Mouse (Mus musculus) heart, embryonic 11.5 days (tissue): Measurements from ENCODE around the gene Nrxn2. TPM values are rescaled to one million over a fixed set of nuclear protein-coding genes. Genes with fewer than 3 reads are reported as not detected.
A peak's percentile ranks its signal among the peaks of the same experiment; 100 is the strongest.

Experiments
- ATAC-seq: fragments of 200-750 bp; cut with Nextera tagmentation; replicated peaks from 2 replicates; pipeline ENCODE4 v1.8.0; 2017; ENCODE audit warnings: moderate library complexity; ENCODE audit not compliant: insufficient number of reproducible peaks, low FRiP score, low TSS enrichment
- H3K27ac ChIP-seq: fragments of 300-500 bp; sonication (generic); 2 replicates; pipeline ENCODE4 v1.5.1; 2014; ENCODE audit warnings: mild to moderate bottlenecking, low read depth, low read length
- H3K27me3 ChIP-seq: fragments of 300-500 bp; sonication (generic); 2 replicates; pipeline ENCODE4 v1.6.1; 2014; ENCODE audit warnings: mild to moderate bottlenecking, low read length, mixed read lengths; ENCODE audit not compliant: control insufficient read depth, insufficient read depth
- H3K36me3 ChIP-seq: fragments of 300-500 bp; sonication (generic); 2 replicates; pipeline ENCODE4 v1.6.1; 2014; ENCODE audit warnings: mild to moderate bottlenecking, low read length, moderate library complexity, mixed read lengths; ENCODE audit not compliant: control insufficient read depth, insufficient read depth
- H3K4me1 ChIP-seq: fragments of 300-500 bp; sonication (generic); 2 replicates; pipeline ENCODE4 v1.6.1; 2014; ENCODE audit warnings: low read length; ENCODE audit not compliant: control insufficient read depth, insufficient read depth
- H3K4me2 ChIP-seq: fragments of 300-500 bp; sonication (generic); 2 replicates; pipeline ENCODE4 v1.6.1; 2014; ENCODE audit warnings: mild to moderate bottlenecking, moderate library complexity
- H3K4me3 ChIP-seq: fragments of 300-500 bp; sonication (generic); 2 replicates; pipeline ENCODE4 v1.5.1; 2014; ENCODE audit warnings: low read depth, low read length
- H3K9ac ChIP-seq: fragments of 300-500 bp; sonication (generic); 2 replicates; pipeline ENCODE4 v1.6.1; 2014; ENCODE audit warnings: mild to moderate bottlenecking, low read depth, low read length, moderate library complexity
- H3K9me3 ChIP-seq: fragments of 300-500 bp; sonication (generic); replicated peaks from 2 replicates; pipeline ENCODE4 v1.6.1; 2016; ENCODE audit warnings: low read length; ENCODE audit not compliant: control insufficient read depth
- WGBS: fragments of 180-500 bp; shearing (Covaris S2); extraction: QIAGEN DNeasy Blood & Tissue Kit; methylation state at CpG from one replicate; pipeline ENCODE4 v1.1.7; 2014; ENCODE audit not compliant: insufficient replicate concordance; 5-methylcytosine and 5-hydroxymethylcytosine counted together
- polyA plus RNA-seq: library from polyadenylated mRNA; unstranded; fragments of >200 nt; fragmentation: Nextera tagmentation; extraction: Ambion mirVana; gene quantifications from 2 replicates; pipeline ENCODE4 v1.2.1, GENCODE M21; 2014

Gene Nrxn2
- polyA plus RNA-seq, 1 experiment from 2014 or later = 1.6 TPM

DNA sequence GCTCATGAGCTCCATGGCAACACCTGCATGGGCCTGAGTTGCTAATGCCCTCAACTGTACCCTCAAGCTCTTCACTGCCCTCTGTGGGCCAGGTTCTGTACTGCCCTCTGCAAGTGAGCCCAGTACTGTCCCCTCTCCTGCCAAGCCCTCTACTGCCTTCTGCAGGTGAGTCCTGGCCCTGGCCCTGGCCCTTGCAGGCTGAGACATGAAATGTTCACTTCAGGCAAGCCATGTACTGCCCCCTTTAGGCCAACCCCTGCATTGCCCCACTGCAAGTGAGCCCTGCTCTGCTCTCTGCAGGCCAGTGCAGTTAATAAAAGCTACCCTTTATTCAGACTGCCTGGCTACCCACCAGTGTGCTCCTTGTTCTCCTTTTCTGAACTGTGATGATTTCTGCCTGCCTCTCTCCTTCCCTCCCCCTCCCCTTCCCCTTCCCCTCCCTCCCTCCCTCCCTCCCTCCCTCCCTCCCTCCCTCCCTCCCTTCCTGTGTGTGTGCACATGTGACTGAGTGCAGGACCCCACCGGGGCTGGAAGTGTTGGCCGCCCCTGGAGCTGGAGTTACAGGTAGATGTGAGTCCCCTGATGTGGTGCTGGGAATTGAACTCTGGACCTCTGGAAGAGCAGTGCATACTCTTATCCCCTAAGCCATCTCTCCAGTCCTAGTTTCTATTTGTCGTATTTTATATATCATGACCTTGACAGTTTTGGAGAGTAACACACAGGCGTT is 133.9 kb downstream of the Nrxn2 start:
- WGBS = 62% methylated on average over 2 of the region's 4 CpGs
- H3K9me3 ChIP-seq = no peaks in the 10 kb centered on the region
- no peak overlapping the region for H3K4me3 ChIP-seq
- no peaks in the 10 kb centered on the region for H3K36me3 ChIP-seq
- ATAC-seq = no peak
- H3K4me1 ChIP-seq = no peaks in the 10 kb centered on the region
- H3K9ac ChIP-seq = no peak overlapping the region
- no peak overlapping the region for H3K4me2 ChIP-seq
- no peak overlapping the region for H3K27ac ChIP-seq
- no peaks in the 10 kb centered on the region for H3K27me3 ChIP-seq

DNA sequence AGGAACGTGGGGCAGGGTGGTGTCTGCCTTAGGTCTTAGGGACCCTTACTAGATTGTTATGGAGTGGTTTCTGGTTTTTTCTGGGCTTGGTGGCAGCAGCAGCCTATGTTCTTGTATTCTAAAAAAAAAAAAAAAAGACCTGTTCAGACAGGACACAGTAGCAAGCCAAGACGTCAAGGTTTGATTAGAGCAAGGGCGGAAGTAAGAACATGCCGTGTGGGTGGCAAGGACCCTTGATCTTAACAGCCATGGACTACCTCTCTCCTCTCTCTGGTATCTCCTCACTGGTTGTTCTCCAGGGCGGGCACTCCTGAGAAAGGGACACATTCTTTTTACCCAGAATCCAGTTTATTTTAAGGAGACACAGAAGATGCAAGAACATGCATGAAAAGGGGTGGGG is 134.6 kb downstream of the Nrxn2 start:
- H3K27ac ChIP-seq = peak overlapping the region; percentile 29; the same call in 1 of the 2 replicates
- H3K27me3 ChIP-seq = no peaks in the 10 kb centered on the region
- no peaks in the 10 kb centered on the region for H3K36me3 ChIP-seq
- no peaks in the 10 kb centered on the region for H3K9me3 ChIP-seq
- 55% methylated on average over 5 of the region's 5 CpGs for WGBS
- H3K4me3 ChIP-seq = no peak overlapping the region
- H3K4me2 ChIP-seq = no peak overlapping the region
- no peak for ATAC-seq
- no peak overlapping the region for H3K9ac ChIP-seq
- no peaks in the 10 kb centered on the region for H3K4me1 ChIP-seq

DNA sequence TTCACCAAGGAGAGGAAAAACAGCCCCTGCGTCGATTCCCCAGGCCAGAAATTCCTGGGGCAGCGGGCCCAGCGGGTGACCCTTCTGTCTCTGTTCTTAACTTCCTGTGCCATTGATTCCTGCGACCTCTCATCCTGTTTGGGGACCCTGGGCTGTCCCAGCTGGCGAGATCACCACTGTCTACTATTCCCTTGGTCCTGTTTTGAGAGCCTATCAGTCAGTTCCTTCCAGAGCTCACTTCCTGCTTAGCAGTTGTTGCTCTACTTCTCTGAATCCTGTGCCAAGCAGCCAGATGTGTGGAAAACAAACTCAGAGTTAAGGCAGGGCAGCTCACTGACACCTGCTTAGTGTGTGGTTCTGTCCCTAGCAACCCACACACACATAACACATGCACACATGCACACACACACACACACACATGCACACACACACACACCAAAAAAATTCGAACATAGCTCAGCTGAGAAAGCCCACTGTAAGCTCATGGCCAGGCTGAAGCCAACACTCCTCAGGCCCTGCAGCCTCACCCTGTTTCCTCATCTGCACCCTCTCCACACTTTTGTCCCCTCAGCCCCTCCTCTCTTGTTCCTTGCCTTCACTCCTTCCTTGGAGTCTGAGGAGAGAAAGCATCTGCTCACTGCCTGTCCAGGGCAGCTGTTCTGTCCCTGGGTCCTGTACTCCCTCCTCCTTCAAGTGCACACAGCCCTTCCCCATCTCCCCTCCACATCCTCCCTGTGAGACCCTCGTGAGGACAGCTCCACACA is 135.5 kb downstream of the Nrxn2 start:
- no peaks in the 10 kb centered on the region for H3K27me3 ChIP-seq
- H3K36me3 ChIP-seq = no peaks in the 10 kb centered on the region
- no peaks in the 10 kb centered on the region for H3K9me3 ChIP-seq
- H3K4me3 ChIP-seq = no peak overlapping the region
- 30% methylated on average over 8 of the region's 8 CpGs for WGBS
- peak overlapping the region; percentile 46; the same call in 1 of the 2 replicates for H3K27ac ChIP-seq
- no peak overlapping the region for H3K9ac ChIP-seq
- ATAC-seq = peak; percentile 49; the same call in 1 of the 2 replicates
- H3K4me1 ChIP-seq = no peaks in the 10 kb centered on the region
- no peak overlapping the region for H3K4me2 ChIP-seq

DNA sequence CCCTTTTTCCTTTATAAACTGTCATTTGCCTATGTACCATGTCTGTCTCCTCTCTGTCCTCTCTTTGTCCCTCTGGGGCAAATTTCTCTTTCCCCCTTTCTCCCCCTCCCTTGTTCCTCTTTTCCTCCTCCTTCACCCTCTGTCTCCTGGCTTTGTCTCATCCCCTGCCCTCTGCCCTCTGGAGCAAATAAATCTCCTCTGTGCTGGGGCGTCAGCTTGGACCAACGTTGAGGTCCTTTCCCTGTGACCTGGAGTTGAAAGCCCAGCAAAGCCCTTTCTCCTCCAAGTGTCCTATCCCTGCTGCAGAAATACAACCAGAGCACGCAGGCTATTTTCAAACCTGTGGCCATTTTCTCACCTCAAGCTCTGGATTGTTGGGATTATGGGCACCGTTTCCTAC is 141.0 kb downstream of the Nrxn2 start:
- Histone ChIP-seq H3K27me3 (no peaks in the 10 kb centered on the region), H3K4me1 (no peaks in the 10 kb centered on the region), H3K9me3 (no peaks in the 10 kb centered on the region), H3K9ac (no peak overlapping the region), H3K4me2 (no peak overlapping the region), H3K36me3 (no peaks in the 10 kb centered on the region), H3K4me3 (no peak overlapping the region), H3K27ac (no peak overlapping the region)
- 71% methylated on average over 4 of the region's 4 CpGs for WGBS
- no peak for ATAC-seq

DNA sequence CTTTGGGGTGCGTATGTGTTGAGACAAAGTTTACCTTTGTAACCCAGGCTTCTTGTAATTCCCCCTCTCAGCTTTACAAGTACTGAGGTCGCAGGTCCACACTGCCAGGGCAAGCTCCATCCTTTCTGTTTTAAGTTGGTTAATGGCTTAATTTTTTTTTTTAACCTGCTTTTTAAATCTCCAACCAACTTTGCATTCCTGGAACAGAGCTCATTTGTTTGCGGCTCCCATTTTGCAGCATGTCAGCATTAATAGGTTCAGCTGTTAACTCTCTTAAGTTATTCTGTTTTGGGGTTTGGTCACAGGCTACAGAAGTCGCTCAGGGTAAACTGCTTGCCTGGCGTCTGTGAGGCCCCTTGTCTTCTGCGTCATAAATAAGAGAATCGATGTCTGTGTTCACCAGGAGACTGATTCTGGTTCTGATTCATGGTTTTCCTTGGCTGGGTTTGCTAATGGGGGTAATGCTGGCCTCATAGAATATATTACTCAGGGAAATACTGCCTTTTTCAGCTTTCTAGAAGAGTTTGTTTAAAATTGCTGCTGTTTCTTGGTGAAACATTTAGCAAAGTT is 141.8 kb downstream of the Nrxn2 start:
- Histone ChIP-seq H3K4me1 (no peaks in the 10 kb centered on the region), H3K9ac (no peak overlapping the region), H3K4me3 (no peak overlapping the region), H3K4me2 (no peak overlapping the region), H3K9me3 (no peaks in the 10 kb centered on the region), H3K27ac (no peak overlapping the region), H3K36me3 (no peaks in the 10 kb centered on the region), H3K27me3 (no peaks in the 10 kb centered on the region)
- ATAC-seq = no peak
- WGBS = 80% methylated on average over 7 of the region's 7 CpGs

DNA sequence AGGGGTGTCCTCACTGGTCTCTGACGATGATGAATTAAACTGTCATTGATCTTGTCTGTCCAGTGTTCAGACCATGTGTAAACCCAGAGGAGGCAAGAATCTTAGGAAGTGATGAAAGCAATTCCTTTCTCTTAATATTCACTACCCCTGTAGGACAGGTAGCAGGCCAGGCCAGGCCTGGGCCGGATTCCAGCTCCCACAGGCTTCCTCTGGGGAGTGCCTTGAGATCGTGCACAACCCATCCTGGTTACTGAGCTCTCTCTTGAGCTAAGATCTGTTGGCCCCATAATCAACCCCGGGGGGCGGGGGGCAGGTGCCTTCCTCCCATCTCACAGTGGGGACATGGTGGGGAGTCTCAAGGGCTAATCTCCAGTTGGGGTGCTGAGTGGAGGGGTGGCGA is 146.6 kb downstream of the Nrxn2 start:
- H3K4me3 ChIP-seq = no peak overlapping the region
- H3K4me1 ChIP-seq = no peaks in the 10 kb centered on the region
- no peak overlapping the region for H3K27ac ChIP-seq
- WGBS = 82% methylated on average over 6 of the region's 6 CpGs
- no peaks in the 10 kb centered on the region for H3K9me3 ChIP-seq
- no peaks in the 10 kb centered on the region for H3K36me3 ChIP-seq
- H3K4me2 ChIP-seq = no peak overlapping the region
- no peak overlapping the region for H3K9ac ChIP-seq
- H3K27me3 ChIP-seq = 0 out of 2 replicates have a peak, but pooled peaks cover 4% of the 10 kb centered on the region
- ATAC-seq = no peak

DNA sequence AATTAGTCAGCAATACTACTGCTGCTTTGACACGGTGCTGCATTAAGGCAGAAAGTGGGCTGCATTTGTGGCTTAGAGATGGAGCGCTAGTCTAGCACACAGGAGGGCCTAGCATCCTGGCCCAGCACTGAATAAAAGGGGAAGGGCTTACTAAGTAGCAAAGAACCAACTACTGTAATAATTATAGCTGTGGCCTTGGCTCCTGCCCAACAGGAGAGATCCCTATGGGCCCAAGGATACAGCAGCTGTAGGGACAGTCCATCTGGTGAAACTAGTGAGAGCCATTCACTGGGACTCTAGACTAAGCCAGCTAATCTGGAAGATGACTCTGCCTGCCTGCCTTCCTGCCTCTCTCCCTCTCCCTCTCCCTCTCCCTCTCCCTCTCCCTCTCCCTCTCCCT is 147.9 kb downstream of the Nrxn2 start:
- Histone ChIP-seq H3K9me3 (no peaks in the 10 kb centered on the region), H3K4me1 (no peaks in the 10 kb centered on the region), H3K4me3 (no peak overlapping the region), H3K4me2 (no peak overlapping the region), H3K27ac (no peak overlapping the region), H3K36me3 (no peaks in the 10 kb centered on the region), H3K27me3 (0 out of 2 replicates have a peak, but pooled peaks cover 4% of the 10 kb centered on the region), H3K9ac (no peak overlapping the region)
- ATAC-seq = no peak
- 91% methylated on average over 2 of the region's 2 CpGs for WGBS

DNA sequence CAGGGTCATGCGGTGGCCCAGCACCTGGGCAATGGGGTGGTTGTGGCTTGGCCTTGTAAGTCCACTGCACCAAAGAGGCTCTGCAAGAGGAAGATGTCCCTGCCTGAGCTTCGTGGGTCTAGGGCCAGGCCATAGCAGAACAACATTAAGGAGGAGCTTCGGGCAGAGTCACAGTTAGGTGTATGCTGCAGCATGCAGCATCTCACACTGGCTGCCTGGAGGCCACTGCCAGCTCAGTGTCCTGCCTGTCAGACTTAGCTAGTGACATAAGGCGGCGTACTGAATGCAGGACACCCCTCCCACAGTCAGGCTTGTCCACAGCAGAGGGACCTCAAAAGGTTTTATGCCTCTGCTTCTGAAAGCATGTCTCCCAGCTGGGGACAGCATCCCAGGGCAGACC is 150.5 kb downstream of the Nrxn2 start:
- no peak for ATAC-seq

More for the DNA sequence above, 150.5 kb downstream of the Nrxn2 start:
- no peaks in the 10 kb centered on the region for H3K4me1 ChIP-seq
- H3K4me2 ChIP-seq = no peak overlapping the region
- no peak overlapping the region for H3K4me3 ChIP-seq
- no peak overlapping the region for H3K9ac ChIP-seq
- H3K27me3 ChIP-seq = peaks cover 9% of the 10 kb centered on the region
- 57% methylated on average over 5 of the region's 5 CpGs for WGBS
- no peaks in the 10 kb centered on the region for H3K36me3 ChIP-seq
- no peaks in the 10 kb centered on the region for H3K9me3 ChIP-seq
- H3K27ac ChIP-seq = no peak overlapping the region
